Mouse (Mus musculus) CD4-positive helper T cell, adult 2 months (primary cell): ENCODE measurements around the gene Rcn3.
"Not testable (repeated sequence)": the region's sequence is repeated elsewhere in the genome, so short reads cannot be mapped to it uniquely, and the experiment has no call there.

Experiments
- DNase-seq: peaks from one replicate; pipeline ENCODE4 v3.0.0-alpha.2; 2012; ENCODE audit warnings: low read depth, missing footprints, low spot score

Rcn3 gene

DNA sequence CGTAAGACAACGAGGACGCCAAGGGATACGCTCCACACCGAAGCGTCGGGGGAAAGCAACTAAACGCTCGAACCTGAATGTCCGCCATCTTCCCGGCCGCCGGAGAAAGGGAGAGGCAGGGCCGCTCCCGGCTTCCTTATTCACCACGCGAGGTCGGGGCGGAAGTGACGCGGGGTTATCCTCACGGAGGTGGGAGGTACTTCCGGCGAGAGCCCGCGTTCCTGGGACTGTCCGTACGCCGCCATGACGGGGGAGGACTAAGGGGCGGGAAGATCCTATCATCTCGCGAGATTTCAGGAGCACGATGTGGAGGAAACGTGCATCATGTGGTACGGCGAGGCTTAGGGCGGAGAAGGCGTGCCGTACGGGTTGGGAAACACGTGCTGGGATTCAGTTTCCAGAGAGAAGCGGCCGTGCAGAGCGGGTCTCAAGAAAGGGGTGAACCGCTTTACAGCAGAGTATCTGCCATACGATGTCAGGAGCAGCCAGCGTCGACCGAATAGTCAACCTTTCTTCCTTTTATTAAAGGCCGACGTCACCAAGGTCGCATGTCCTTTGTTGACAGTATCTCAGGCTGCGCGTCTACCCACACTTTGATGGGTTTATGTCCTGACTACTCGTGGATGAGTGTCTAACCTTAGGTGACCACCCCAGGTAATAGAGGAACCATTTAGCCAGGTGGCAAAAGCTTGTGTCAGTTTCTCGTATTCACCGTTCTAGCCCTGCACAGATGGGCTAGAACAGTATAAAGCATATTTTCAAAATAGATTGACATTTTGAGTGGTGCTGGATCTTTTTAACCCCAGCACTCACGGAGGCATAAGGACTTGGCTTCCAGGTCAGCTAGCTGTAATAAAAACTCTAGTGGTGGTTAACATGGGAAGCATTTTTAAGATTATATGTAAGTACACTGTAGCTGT, 32.5 kb upstream of the Rcn3 start, which contains the start of gene Rps11:
Rps11 (minus strand) TSS at position 216 of the 920 bp plus-strand sequence.
- DNase-seq, result peak; percentile 99

DNA sequence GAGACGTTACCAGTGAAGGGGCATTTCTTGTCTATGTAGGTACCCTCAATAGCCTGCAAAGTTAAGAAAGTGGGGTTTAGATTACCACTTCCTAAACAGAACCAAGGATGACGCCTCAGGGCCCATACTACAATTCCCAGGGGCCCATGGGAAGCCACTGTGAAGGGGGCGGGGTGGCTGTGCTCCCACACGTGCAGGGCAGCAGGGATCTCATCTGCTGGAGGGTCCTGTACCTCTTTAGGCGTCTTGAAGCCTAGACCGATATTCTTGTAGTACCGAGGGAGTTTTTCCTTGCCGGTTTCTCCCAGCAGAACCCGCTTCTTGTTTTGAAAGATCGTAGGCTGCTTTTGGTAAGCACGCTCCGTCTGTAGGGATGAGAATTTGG, 31.2 kb upstream of the Rcn3 start:
- DNase-seq, result peak; percentile 53

DNA sequence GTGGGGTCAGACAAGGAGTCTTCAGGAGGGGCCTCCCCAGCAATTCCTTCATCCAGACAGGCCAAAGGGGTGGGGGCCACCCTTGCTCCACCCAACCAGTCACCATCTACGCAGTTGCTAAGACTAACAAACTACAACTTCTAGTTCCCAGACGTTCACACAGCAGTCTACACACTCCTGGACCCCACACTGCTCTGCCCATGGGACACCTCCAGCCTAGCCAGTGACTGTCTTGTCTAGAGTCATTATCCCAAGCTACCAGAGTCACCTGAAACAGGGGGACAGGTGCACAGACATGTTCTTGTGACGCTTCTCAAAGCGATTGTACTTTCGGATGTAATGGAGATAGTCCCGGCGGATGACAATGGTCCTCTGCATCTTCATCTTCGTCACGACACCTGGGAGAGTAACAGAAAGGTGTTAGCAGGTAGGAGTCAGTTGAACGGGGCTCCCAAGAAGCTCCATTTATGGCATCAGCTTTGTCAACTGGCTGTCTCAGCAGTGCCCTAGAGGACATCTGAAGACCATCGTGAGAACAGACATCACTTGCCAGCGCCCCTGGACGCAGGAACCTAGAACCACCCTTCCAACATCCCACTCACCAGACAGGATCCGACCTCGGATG, 30.7 kb upstream of the Rcn3 start:
- DNase-seq, result peak; percentile 26

DNA sequence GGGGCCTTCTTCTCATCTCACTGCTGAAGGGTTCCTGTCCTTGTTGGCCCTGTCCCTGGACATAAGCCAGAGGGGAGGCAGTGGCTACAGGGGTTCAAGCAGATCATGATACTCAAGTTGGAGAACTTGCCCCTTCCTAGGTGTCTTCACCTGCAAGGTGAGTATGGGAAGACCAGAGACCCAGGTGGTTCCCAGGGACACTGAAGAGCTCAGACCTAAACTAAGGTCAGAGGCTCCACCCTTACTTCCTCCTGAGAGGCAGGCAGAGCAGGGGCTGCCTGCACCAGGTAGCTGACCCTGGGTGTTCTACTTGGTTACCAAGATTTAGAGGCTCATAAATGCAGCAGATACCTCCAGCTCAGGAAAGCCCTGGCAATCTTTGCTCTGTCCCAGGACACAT, 29.9 kb upstream of the Rcn3 start:
- no peak for DNase-seq

DNA sequence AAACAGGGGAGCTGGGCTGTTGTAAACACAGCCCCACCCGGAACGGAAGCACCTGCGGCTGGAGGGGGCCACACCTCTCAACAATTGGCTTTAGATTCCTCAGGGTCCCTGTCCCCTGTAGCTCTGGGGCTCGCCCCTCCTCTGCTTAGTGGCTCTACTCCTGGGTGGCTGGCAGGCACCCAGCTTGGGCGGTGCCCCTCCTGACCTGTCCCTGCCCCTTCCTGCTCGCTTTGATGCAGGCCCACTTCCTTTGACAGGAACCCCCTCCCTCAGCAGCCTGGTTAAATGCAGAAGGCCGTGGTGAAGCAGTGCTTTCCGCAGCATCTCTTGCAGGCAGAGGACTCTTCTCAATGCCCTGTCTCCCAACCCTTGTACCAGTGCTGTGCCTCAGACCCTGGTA, 29.4 kb upstream of the Rcn3 start:
- peak; percentile 92 for DNase-seq

DNA sequence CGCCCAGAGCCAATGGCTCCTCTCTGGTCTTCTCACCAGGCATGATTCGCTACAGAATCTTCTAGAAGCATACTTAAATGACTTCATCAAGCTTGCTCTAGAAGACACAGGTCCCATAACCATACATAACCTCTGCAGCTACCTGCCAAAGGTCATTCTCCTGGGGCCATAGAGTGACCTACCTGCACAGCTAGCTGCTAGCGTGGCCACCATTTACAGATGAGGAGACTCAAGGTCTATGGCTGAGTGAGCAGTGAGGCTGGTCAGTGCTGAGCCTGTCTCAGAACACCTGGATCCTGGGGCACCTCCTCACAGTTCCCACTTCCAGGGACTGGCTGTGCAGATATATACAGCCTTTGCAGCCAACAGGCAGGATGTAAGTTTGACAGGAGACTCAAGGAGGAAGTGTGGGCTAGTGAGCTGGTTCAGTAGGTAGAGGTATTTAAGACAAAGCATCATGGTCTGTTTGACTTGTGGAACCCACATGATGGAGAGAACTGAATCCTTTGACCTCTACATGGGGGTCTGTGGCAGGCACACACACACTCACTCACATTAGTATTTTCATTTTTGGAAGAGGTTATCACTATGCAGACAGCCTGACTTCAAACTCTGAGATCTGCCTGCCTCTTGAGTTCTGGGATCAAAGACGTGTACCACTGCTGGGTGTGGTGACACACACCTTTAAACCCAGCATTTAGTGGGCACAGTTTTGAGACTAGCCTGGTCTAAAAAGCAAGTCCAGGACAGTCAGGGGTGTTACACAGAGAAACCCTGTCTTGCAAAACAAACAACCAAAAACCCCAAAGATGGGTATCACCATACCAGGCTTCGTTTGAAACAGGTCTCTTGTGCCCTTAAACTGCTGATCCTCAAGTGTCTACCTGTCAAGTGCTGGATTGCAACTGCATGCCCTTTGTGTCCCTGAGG, 28.0 kb upstream of the Rcn3 start:
- peak; percentile 55 for DNase-seq

DNA sequence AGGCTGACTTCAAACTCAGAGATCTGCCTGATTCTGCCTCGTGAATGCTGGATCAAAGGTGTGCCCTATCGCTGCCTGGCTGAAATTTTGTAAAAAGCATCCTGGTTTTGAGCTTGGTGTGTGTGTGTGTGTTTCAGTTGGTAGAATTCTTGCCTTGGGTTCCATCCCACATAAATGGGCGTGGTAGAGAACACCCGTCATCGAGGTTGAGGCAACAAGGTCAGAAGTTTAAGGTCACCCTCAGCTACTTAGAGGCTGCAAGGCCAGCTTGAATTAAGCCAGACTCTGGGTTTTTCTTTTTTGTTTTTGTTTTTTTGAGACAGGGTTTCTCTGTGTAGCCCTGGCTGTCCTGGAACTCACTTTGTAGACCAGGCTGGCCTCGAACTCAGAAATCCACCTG, 26.3 kb upstream of the Rcn3 start:
- DNase-seq, result no peak

DNA sequence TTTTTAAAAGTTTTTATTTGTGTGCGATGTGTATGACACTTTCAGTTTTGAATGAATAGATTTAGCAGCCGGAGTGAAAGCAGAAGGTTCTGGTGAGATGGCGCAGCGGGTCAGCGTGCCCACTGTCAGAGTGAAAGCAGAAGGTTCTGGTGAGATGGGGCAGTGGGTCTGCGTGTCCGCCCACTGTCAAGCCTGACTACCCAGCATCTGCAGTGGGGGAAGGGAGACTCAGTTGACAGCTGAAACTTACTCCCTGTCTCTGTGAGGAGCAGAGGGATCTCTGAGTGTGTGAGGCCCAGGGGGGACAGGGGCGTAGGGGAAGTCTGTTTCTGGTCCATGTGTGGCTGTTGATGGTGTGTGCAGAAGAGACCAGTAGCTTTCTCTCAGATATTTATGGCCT, 25.5 kb upstream of the Rcn3 start:
- no peak for DNase-seq

DNA sequence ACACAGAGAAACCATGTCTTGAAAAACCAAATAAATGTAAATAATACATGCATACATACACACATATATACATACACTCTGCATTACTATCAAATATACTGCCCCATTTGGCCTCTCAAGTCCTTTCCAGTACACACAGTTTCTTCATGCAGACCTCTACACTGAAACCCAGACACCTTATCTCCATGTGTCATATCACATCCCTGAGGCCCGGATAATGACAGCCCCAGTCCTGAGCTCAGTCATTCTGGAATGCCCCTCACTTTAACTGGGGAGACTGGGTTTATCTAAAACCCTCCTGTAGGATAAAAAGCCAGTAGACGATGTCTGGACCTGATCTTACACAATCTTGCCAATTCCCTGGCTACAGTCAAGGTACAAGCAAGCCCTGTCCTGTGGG, 21.5 kb upstream of the Rcn3 start:
- DNase-seq, result no peak

DNA sequence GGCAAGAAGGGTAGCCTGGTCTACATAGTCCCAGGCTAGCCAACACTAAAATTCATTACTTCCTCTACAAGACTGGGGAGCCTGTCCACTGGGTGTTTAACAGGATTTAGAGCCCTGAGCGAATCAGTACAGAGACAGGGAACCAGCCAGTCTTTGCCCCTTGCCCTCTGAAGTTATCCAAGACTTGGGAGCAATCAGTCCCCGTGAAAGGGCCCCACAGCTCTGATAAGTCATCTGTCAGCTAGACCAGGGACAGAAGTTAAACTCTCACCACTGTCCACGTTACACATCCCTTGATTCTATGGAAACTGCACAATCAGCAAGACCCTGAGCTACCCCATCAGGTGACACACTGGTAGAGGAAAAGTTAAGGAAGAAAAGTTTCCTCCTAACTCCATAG, 20.5 kb upstream of the Rcn3 start:
- no peak for DNase-seq

DNA sequence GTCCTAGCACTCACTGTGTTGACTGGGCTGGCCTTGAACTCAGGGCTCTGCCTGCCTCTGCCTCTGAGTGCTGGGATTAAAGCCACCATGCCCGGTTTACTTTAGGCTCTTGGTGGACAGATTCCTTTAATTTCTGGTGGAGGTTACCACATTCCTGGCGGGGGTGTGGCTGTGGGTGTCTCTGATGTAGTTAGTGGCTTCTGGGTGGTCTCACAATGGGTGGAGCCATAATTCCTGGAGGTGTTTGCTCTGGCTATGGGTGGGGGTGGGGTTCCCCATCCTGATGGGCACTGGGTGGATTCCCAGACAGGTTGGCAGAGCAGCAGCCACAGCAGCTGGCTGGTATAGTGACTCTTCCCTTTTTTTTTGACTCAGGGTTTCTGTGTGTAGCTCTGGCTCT, 19.9 kb upstream of the Rcn3 start:
- DNase-seq, result no peak

DNA sequence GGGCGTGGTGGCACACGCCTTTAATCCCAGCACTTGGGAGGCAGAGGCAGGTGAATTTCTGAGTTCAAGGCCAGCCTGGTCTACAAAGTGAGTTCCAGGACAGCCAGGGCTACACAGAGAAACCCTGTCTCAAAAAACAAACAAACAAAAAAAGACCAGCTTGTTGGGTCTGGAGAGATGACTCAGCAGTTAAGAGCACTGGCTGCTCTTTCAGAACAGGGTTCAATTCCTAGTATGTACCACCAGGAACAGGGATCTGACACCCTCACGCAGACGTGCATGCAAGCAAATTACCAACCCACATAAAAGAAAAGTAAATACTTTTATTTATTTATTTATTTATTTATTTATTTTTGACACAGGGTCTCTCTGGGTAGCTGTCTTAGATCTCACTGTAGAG, 18.1 kb upstream of the Rcn3 start:
- DNase-seq, result not testable (repeated sequence)

DNA sequence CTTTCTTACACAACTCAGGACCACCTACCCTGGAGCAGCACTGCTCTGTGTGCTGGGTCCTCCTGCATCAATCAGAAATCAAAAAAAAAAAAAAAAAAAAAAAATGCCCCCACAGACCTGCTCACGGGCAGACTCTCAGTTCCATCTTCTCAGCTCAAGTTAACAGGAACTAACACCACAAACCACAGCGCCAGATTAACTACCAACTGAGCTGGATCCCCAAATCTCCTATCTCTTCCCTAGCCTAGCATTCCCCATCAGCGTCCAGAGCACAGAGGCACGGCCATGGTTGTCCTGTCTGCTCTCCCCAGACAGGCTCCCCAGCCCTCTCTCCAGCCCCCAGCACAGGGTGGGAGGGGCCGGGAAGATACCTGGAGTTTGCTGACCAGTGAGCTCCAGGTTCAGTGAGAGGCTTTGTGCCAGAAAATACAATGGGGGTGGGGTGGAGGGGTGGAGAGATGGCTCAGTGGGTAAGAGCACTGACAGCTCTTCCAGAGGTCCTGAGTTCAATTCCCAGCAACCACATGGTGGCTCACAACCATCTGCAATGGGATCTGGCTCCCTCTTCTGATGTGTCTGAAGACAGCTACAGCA, 15.1 kb upstream of the Rcn3 start:
- peak; percentile 33 for DNase-seq

DNA sequence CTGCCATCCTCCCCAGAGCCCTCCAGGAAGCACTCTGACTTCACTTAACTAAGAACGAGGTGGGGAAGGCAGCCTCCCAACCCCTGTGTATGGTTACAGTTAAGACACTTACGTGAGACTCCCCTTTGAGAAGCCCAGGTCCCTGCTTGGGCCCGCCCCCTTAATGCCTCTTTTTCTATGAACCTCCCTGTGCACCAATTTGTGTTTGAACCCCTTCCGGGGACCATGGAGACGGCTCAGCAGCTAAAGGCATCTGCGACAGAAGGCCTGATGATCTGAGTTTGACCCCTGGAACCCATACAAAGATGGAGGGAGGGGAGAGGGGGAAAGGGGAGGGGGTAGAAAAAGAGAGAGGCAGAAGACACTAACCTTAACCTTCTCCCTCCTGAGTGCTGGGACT, 14.4 kb upstream of the Rcn3 start:
- no peak for DNase-seq

DNA sequence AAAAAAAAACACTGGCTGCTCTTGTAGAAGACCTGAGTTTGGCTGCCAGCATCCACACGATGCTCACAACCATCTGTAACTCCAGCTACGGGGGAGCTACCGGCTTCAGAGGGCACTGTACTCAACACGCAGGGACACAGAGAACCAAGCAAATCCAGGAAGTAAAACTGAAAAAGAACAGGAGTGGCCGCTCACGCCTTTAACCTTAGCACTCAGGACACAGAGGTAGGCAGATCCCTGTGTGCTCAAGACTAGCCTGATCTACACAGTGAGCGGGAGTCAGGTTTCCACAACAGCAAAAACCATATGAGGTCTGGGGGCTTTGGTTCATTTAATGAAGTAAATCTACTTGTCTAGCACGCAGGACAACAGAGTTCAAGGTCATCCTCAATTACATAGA, 13.5 kb upstream of the Rcn3 start:
- DNase-seq, result no peak

DNA sequence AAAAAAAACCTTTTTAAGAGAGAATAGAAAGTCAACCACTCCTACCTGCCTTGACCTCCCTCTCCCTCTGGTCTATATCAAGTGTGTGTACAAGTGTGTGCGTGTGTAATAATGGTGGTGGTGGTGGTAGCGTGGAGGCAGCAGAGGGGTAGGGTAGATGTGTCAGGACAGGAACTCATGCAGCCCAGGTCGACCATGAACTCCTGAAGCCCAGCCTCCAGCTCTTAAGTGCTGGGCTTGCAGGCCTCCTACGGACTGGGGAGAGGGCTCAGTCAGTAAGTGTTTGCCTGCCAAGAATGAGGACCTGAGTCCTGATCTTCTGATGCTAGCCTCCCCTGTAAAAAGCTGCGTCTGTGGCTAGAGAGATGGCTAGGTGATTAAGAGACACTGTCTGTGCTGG, 12.9 kb upstream of the Rcn3 start:
- DNase-seq, result no peak

DNA sequence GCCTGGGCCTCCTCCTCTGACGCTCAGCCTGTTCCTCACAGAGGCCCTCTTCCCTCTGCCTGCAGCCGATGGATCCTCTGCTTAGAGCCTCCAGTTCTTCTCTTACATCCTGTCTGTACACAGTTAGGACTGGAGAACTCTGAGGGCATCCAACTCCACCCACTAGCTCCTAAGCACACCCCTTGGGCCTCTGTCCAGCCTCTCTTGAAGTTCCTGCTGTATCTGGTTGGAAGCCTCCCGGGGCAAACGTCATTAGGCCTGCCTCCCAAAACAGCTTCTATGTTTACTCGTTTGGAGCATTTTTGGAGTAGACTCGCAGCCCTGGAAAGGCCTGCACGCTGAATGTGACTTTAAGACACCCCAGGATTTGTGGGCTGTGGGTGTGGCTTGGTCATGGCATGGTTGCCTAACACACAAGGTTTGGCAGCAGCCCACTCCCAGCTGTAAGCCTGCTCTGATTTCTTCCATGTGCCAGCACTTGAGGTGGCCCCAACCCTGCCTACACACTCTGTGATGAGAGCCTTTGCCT, 11.7 kb upstream of the Rcn3 start, which contains the start of gene Fcgrt:
Fcgrt (minus strand) TSS at position 200 of the 529 bp plus-strand sequence.
- DNase-seq, result no peak

DNA sequence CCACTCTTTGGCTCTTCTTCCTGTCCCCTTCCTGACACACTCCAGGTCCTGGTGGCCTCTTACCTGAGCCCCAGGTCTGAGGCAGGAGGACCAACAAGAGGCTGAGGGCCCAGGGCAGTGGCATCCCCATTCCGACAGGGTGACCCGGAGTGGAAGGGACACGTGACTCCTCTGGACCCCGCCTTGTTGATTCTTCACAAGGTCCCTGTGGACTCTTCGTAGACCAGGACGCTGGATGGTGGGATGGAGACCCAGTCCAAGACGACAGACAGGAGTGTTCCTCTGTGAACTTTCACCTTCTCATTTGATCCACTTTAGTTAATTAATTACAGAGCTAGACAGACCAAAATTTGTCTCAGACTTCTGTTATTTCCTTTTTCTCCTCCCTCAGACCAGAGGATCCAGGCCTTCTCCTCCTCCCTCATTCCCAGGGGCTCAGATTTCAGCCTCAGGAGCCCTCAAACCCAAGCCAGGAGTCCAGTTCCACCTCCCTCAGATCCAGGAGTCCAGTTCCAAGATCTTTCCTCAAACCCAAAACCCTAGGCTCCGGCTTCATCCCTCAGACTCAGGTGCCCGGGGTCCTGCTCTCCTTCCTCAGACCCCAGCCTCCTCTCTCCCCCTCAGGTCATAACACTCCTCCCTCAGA, 11.0 kb upstream of the Rcn3 start:
- no peak for DNase-seq

DNA sequence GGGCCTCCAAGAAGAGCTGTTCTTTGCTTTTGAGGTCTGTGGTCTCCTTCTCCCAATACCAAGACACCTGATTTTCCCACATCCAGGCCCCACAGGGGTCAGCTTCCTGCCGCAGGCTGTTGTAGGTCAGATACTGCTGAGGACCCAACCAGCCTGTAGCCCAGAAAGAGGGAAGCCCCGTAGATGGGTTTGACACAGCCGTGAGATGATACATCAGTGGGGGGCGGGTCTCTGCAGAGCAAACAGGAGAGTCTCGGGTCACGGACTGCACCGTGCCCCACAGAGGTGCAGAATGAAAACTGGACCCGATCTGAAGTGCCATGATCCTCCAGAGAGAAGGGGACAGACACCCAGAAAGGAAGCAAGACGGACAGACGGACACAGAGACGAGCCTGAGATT, 10.4 kb upstream of the Rcn3 start:
- DNase-seq, result no peak

DNA sequence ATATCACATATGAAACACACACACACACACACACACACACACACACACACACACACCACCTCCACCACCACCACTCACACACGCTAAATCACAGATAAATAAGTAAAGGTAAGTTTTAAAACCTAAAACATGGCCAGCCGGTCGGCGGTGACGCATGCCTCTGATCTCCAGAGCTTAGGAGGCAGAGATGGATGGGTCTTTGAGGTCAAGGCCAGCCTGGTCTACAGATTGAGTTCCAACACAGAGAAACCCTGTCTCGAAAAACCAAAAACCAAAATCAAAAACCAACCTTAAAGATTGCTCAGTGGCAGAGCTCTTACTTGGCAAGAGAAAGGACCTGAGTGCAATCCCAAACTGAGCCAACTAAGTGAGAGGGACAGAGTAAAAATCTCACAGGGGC, 8.0 kb upstream of the Rcn3 start:
- no peak for DNase-seq
